Mouse (Mus musculus) embryonic facial prominence, embryonic 13.5 days (tissue): ENCODE measurements at regions not wholly inside any gene's neighbourhood (a gene's known extent, or its start where the extent isn't known, plus 50 kb on each side); places are given as distances from the start of the nearest gene placed in this dataset.

Experiments
- ATAC-seq: fragments of 200-750 bp; cut with Nextera tagmentation; 2 replicates; pipeline ENCODE4 v1.8.0; 2017; ENCODE audit warnings: low read depth; ENCODE audit not compliant: insufficient number of reproducible peaks, insufficient read depth, low FRiP score, low TSS enrichment
- H3K27ac ChIP-seq: fragments of 300-500 bp; sonication (generic); 2 replicates; pipeline ENCODE4 v1.5.1; 2015; ENCODE audit warnings: moderate library complexity, mild to moderate bottlenecking, inconsistent platforms
- H3K27me3 ChIP-seq: fragments of 300-500 bp; sonication (generic); 2 replicates; pipeline ENCODE4 v1.6.1; 2015; ENCODE audit warnings: mild to moderate bottlenecking, inconsistent platforms
- H3K36me3 ChIP-seq: fragments of 300-500 bp; sonication (generic); 2 replicates; pipeline ENCODE4 v1.6.1; 2015; ENCODE audit warnings: mild to moderate bottlenecking, inconsistent platforms
- H3K4me1 ChIP-seq: fragments of 300-500 bp; sonication (generic); 2 replicates; pipeline ENCODE4 v1.6.1; 2015; ENCODE audit warnings: inconsistent platforms
- H3K4me2 ChIP-seq: fragments of 300-500 bp; sonication (generic); 2 replicates; pipeline ENCODE4 v1.6.1; 2015; ENCODE audit warnings: moderate library complexity, mild to moderate bottlenecking, inconsistent platforms
- H3K4me3 ChIP-seq: fragments of 300-500 bp; sonication (generic); 2 replicates; pipeline ENCODE4 v1.5.1; 2015; ENCODE audit warnings: mild to moderate bottlenecking, inconsistent platforms
- H3K9ac ChIP-seq: fragments of 300-500 bp; sonication (generic); 2 replicates; pipeline ENCODE4 v1.6.1; 2015; ENCODE audit warnings: mild to moderate bottlenecking, inconsistent platforms
- H3K9me3 ChIP-seq: fragments of 300-500 bp; sonication (generic); 2 replicates; pipeline ENCODE4 v1.6.1; 2016; ENCODE audit warnings: inconsistent platforms
- WGBS: fragments of 180-500 bp; shearing (Covaris S2); methylation state at CpG from one replicate; pipeline ENCODE4 v1.1.7; 2015; ENCODE audit warnings: mixed read lengths; 5-methylcytosine and 5-hydroxymethylcytosine counted together

- Histone ChIP-seq H3K4me3 (no peak overlapping the region), H3K27me3 (no peaks in the 10 kb centered on the region), H3K36me3 (no peaks in the 10 kb centered on the region), H3K4me2 (no peak overlapping the region), H3K4me1 (no peaks in the 10 kb centered on the region), H3K9me3 (no peaks in the 10 kb centered on the region), H3K9ac (no peak overlapping the region), H3K27ac (no peak overlapping the region)
- no peak for ATAC-seq
- 89% methylated on average over 1 of the region's 1 CpGs for WGBS
These were observed 127.3 kb upstream of the Opcml start for GRCm38 (mm10) chr9:27663230-27663629.

- no peaks in the 10 kb centered on the region for H3K4me1 ChIP-seq
- ATAC-seq = no peak
- no peak overlapping the region for H3K27ac ChIP-seq
- H3K4me3 ChIP-seq = no peak overlapping the region
- no peak overlapping the region for H3K9ac ChIP-seq
- H3K9me3 ChIP-seq = no peaks in the 10 kb centered on the region
- no peaks in the 10 kb centered on the region for H3K27me3 ChIP-seq
- H3K36me3 ChIP-seq = no peaks in the 10 kb centered on the region
- WGBS = 89% methylated on average over 2 of the region's 2 CpGs
- H3K4me2 ChIP-seq = no peak overlapping the region
These were observed 124.9 kb upstream of the Opcml start for GRCm38 (mm10) chr9:27665659-27666058.

GRCm38 (mm10) chr9:27670032-27670740, 120.4 kb upstream of the Opcml start:
- Histone ChIP-seq H3K4me2 (no peak overlapping the region), H3K27ac (no peak overlapping the region), H3K9ac (no peak overlapping the region), H3K4me3 (no peak overlapping the region), H3K4me1 (no peaks in the 10 kb centered on the region), H3K27me3 (no peaks in the 10 kb centered on the region), H3K9me3 (no peaks in the 10 kb centered on the region), H3K36me3 (no peaks in the 10 kb centered on the region)
- WGBS = 23% methylated on average over 6 of the region's 6 CpGs
- no peak for ATAC-seq

- Histone ChIP-seq H3K4me2 (no peak overlapping the region), H3K9ac (no peak overlapping the region), H3K4me3 (no peak overlapping the region), H3K27ac (no peak overlapping the region), H3K9me3 (no peaks in the 10 kb centered on the region), H3K4me1 (no peaks in the 10 kb centered on the region), H3K36me3 (no peaks in the 10 kb centered on the region), H3K27me3 (no peaks in the 10 kb centered on the region)
- ATAC-seq = no peak
These were observed 105.2 kb upstream of the Opcml start for GRCm38 (mm10) chr9:27685325-27685724.

GRCm38 (mm10) chr9:27691616-27692015, 99.0 kb upstream of the Opcml start:
- H3K4me2 ChIP-seq = no peak overlapping the region
- no peak overlapping the region for H3K27ac ChIP-seq
- H3K9me3 ChIP-seq = no peaks in the 10 kb centered on the region
- no peak for ATAC-seq
- no peak overlapping the region for H3K4me3 ChIP-seq
- no peaks in the 10 kb centered on the region for H3K27me3 ChIP-seq
- 60% methylated on average over 4 of the region's 4 CpGs for WGBS
- H3K9ac ChIP-seq = no peak overlapping the region
- no peaks in the 10 kb centered on the region for H3K36me3 ChIP-seq
- H3K4me1 ChIP-seq = no peaks in the 10 kb centered on the region

GRCm38 (mm10) chr9:27692751-27693150, 97.8 kb upstream of the Opcml start:
- Histone ChIP-seq H3K4me3 (no peak overlapping the region), H3K9ac (no peak overlapping the region), H3K4me2 (no peak overlapping the region), H3K27me3 (no peaks in the 10 kb centered on the region), H3K4me1 (no peaks in the 10 kb centered on the region), H3K9me3 (no peaks in the 10 kb centered on the region), H3K27ac (no peak overlapping the region), H3K36me3 (no peaks in the 10 kb centered on the region)
- ATAC-seq = no peak
- WGBS = 82% methylated on average over 3 of the region's 3 CpGs

- H3K36me3 ChIP-seq = no peaks in the 10 kb centered on the region
- H3K4me3 ChIP-seq = no peak overlapping the region
- H3K4me2 ChIP-seq = no peak overlapping the region
- no peak overlapping the region for H3K9ac ChIP-seq
- ATAC-seq = no peak
- H3K27ac ChIP-seq = no peak overlapping the region
- no peaks in the 10 kb centered on the region for H3K4me1 ChIP-seq
- 67% methylated on average over 8 of the region's 8 CpGs for WGBS
- no peaks in the 10 kb centered on the region for H3K27me3 ChIP-seq
- no peaks in the 10 kb centered on the region for H3K9me3 ChIP-seq
These were observed 95.6 kb upstream of the Opcml start for GRCm38 (mm10) chr9:27694805-27695593.

GRCm38 (mm10) chr9:27701559-27701958, 89.0 kb upstream of the Opcml start:
- Histone ChIP-seq H3K27me3 (no peaks in the 10 kb centered on the region), H3K4me1 (no peaks in the 10 kb centered on the region), H3K36me3 (no peaks in the 10 kb centered on the region), H3K4me2 (no peak overlapping the region), H3K9ac (no peak overlapping the region), H3K4me3 (no peak overlapping the region), H3K27ac (no peak overlapping the region), H3K9me3 (no peaks in the 10 kb centered on the region)
- WGBS = 50% methylated on average over 9 of the region's 9 CpGs
- ATAC-seq = no peak

GRCm38 (mm10) chr9:27702140-27702539, 88.4 kb upstream of the Opcml start:
- no peaks in the 10 kb centered on the region for H3K27me3 ChIP-seq
- 62% methylated on average over 3 of the region's 3 CpGs for WGBS
- no peak overlapping the region for H3K4me2 ChIP-seq
- no peak overlapping the region for H3K9ac ChIP-seq
- H3K4me3 ChIP-seq = no peak overlapping the region
- H3K9me3 ChIP-seq = no peaks in the 10 kb centered on the region
- ATAC-seq = no peak
- H3K27ac ChIP-seq = no peak overlapping the region
- H3K4me1 ChIP-seq = no peaks in the 10 kb centered on the region
- H3K36me3 ChIP-seq = no peaks in the 10 kb centered on the region

GRCm38 (mm10) chr9:27704001-27704400, 86.6 kb upstream of the Opcml start:
- Histone ChIP-seq H3K4me2 (no peak overlapping the region), H3K27ac (no peak overlapping the region), H3K9me3 (no peaks in the 10 kb centered on the region), H3K9ac (no peak overlapping the region), H3K27me3 (no peaks in the 10 kb centered on the region), H3K4me1 (no peaks in the 10 kb centered on the region), H3K4me3 (no peak overlapping the region), H3K36me3 (no peaks in the 10 kb centered on the region)
- WGBS = 85% methylated on average over 5 of the region's 5 CpGs
- ATAC-seq = no peak

- H3K4me3 ChIP-seq = no peak overlapping the region
- 72% methylated on average over 2 of the region's 2 CpGs for WGBS
- no peak overlapping the region for H3K27ac ChIP-seq
- ATAC-seq = no peak
- peaks cover 4% of the 10 kb centered on the region for H3K4me1 ChIP-seq
- no peak overlapping the region for H3K4me2 ChIP-seq
- H3K9me3 ChIP-seq = no peaks in the 10 kb centered on the region
- H3K36me3 ChIP-seq = no peaks in the 10 kb centered on the region
- H3K9ac ChIP-seq = no peak overlapping the region
- no peaks in the 10 kb centered on the region for H3K27me3 ChIP-seq
These were observed 66.7 kb upstream of the Opcml start for GRCm38 (mm10) chr9:27723840-27724408.

GRCm38 (mm10) chr9:27724576-27724975, 66.0 kb upstream of the Opcml start:
- ATAC-seq = no peak
- Histone ChIP-seq H3K9me3 (no peaks in the 10 kb centered on the region), H3K4me2 (no peak overlapping the region), H3K36me3 (no peaks in the 10 kb centered on the region), H3K4me1 (peaks cover 5% of the 10 kb centered on the region), H3K27me3 (no peaks in the 10 kb centered on the region), H3K9ac (no peak overlapping the region), H3K4me3 (no peak overlapping the region), H3K27ac (no peak overlapping the region)
- 68% methylated on average over 2 of the region's 2 CpGs for WGBS
